Mouse (Mus musculus) limb, embryonic 11.5 days (tissue): ENCODE results near the gene Tmem184b. TPM values are rescaled to one million over a fixed set of nuclear protein-coding genes. Genes with fewer than 3 reads are reported as not detected.

Experiments
- ATAC-seq: fragments of 200-750 bp; cut with Nextera tagmentation; 2 replicates; pipeline ENCODE4 v1.8.0; 2017; ENCODE audit warnings: low read depth; ENCODE audit not compliant: insufficient number of reproducible peaks, low FRiP score, low TSS enrichment
- DNase-seq: peaks from one replicate; pipeline ENCODE4 v3.0.0-alpha.2; 2015; ENCODE audit warnings: low spot score
- H3K27ac ChIP-seq: fragments of 300-500 bp; sonication (generic); replicated peaks from 2 replicates; pipeline ENCODE4 v1.5.1; 2014; ENCODE audit warnings: low read depth, mild to moderate bottlenecking, low read length
- H3K27me3 ChIP-seq: fragments of 300-500 bp; sonication (generic); 2 replicates; pipeline ENCODE4 v1.6.1; 2014; ENCODE audit warnings: mild to moderate bottlenecking, low read length, mixed read lengths; ENCODE audit not compliant: control insufficient read depth, insufficient read depth
- H3K36me3 ChIP-seq: fragments of 300-500 bp; sonication (generic); 2 replicates; pipeline ENCODE4 v1.6.1; 2014; ENCODE audit warnings: mild to moderate bottlenecking, low read length, moderate library complexity, mixed read lengths; ENCODE audit not compliant: control insufficient read depth, insufficient read depth
- H3K4me1 ChIP-seq: fragments of 300-500 bp; sonication (generic); 2 replicates; pipeline ENCODE4 v1.6.1; 2014; ENCODE audit warnings: low read length, mixed read lengths; ENCODE audit not compliant: control insufficient read depth, insufficient read depth
- H3K4me2 ChIP-seq: fragments of 300-500 bp; sonication (generic); 2 replicates; pipeline ENCODE4 v1.6.1; 2014; ENCODE audit warnings: low read depth, mild to moderate bottlenecking, moderate library complexity; ENCODE audit not compliant: severe bottlenecking
- H3K4me3 ChIP-seq: fragments of 300-500 bp; sonication (generic); 2 replicates; pipeline ENCODE4 v1.5.1; 2014; ENCODE audit warnings: low read depth, low read length
- H3K9ac ChIP-seq: fragments of 300-500 bp; sonication (generic); 2 replicates; pipeline ENCODE4 v1.6.1; 2014; ENCODE audit warnings: mild to moderate bottlenecking, low read length
- H3K9me3 ChIP-seq: fragments of 300-500 bp; sonication (generic); 2 replicates; pipeline ENCODE4 v1.6.1; 2016; ENCODE audit warnings: low read length; ENCODE audit not compliant: control insufficient read depth
- WGBS: fragments of 180-500 bp; shearing (Covaris S2); extraction: QIAGEN DNeasy Blood & Tissue Kit; methylation state at CpG from one replicate; pipeline ENCODE4 v1.1.7; 2014; 5-methylcytosine and 5-hydroxymethylcytosine counted together
- microRNA counts: library from miRNA; unstranded; fragments of <30 nt; microRNA quantifications from one replicate; lab custom pipeline; 2016
- microRNA-seq: library from miRNA; unstranded; fragments of <30 nt; microRNA quantifications from one replicate; pipeline ENCODE4, GENCODE M21; 2016
- polyA plus RNA-seq: library from polyadenylated mRNA; unstranded; fragments of >200 nt; fragmentation: Nextera tagmentation; extraction: Ambion mirVana; gene quantifications from 2 replicates; pipeline ENCODE4 v1.2.1, GENCODE M21; 2014

The Tmem184b gene
- polyA plus RNA-seq, 1 experiment from 2014 or later = 50.4 TPM

GRCm38 (mm10) chr15:79322281-79322990 lies 80.9 kb downstream of the Tmem184b start:
- Histone ChIP-seq H3K27ac (no peak overlapping the region), H3K4me1 (peaks cover 14% of the 10 kb centered on the region), H3K4me2 (no peak overlapping the region), H3K9ac (no peak overlapping the region), H3K4me3 (no peak overlapping the region), H3K36me3 (no peaks in the 10 kb centered on the region), H3K9me3 (no peaks in the 10 kb centered on the region), H3K27me3 (no peaks in the 10 kb centered on the region)
- DNase-seq = no peak
- ATAC-seq = no peak
- 75% methylated on average over 11 of the region's 11 CpGs for WGBS

- no peak overlapping the region for H3K4me2 ChIP-seq
- WGBS = 76% methylated on average over 5 of the region's 5 CpGs
- peaks cover 11% of the 10 kb centered on the region; the same call in 1 of the 2 replicates for H3K4me1 ChIP-seq
- no peaks in the 10 kb centered on the region for H3K9me3 ChIP-seq
- no peaks in the 10 kb centered on the region for H3K36me3 ChIP-seq
- ATAC-seq = no peak
- no peak overlapping the region for H3K9ac ChIP-seq
- H3K4me3 ChIP-seq = no peak overlapping the region
- no peaks in the 10 kb centered on the region for H3K27me3 ChIP-seq
- no peak for DNase-seq
- no peak overlapping the region for H3K27ac ChIP-seq
Measured at GRCm38 (mm10) chr15:79321733-79322190, 81.6 kb downstream of the Tmem184b start.

GRCm38 (mm10) chr15:79313848-79314369 lies 89.5 kb downstream of the Tmem184b start:
- no peaks in the 10 kb centered on the region for H3K27me3 ChIP-seq
- no peak overlapping the region for H3K27ac ChIP-seq
- no peak overlapping the region for H3K4me3 ChIP-seq
- no peaks in the 10 kb centered on the region for H3K9me3 ChIP-seq
- DNase-seq (no peak), ATAC-seq (no peak)
- no peak overlapping the region for H3K4me2 ChIP-seq
- H3K4me1 ChIP-seq = no peaks in the 10 kb centered on the region
- 85% methylated on average over 8 of the region's 8 CpGs for WGBS
- peaks cover 4% of the 10 kb centered on the region; the same call in 1 of the 2 replicates for H3K36me3 ChIP-seq
- H3K9ac ChIP-seq = no peak overlapping the region

MicroRNAs within 50 kb of the gene (microRNA counts, 519-probe panel; counts per million panel counts)
- not detected for microRNA mmu-miR-1943 (lab: Ali Mortazavi, UCI)

Small RNA genes within 50 kb of the gene (microRNA-seq; reads per million reads assigned to microRNA genes)
- gene Mir1943 = 2.7 reads per million

Other genes with a start within 250 kb of the Tmem184b start
- 3.5 and 3.9 TPM in 2 replicates for gene Sox10, start 238.3 kb downstream of the Tmem184b start, polyA plus RNA-seq
- gene Pick1, start 174.4 kb downstream of the Tmem184b start, polyA plus RNA-seq = 23.6 and 25.0 TPM in 2 replicates
- gene Gm49486, start 174.2 kb downstream of the Tmem184b start, polyA plus RNA-seq = 0.43 and 0.47 TPM in 2 replicates
- not detected in 2 replicates for gene Slc16a8, start 148.8 kb downstream of the Tmem184b start, polyA plus RNA-seq
- gene Baiap2l2, start 118.0 kb downstream of the Tmem184b start, polyA plus RNA-seq = 0.88 and 3.3 TPM in 2 replicates
- 10.8 and 11.3 TPM in 2 replicates for gene Pla2g6, start 75.2 kb downstream of the Tmem184b start, polyA plus RNA-seq
- gene Maff, start 56.9 kb downstream of the Tmem184b start, polyA plus RNA-seq = 2.2 and 2.6 TPM in 2 replicates
- 149 and 156 TPM in 2 replicates for gene Csnk1e, start 52.0 kb upstream of the Tmem184b start, polyA plus RNA-seq
- not detected in 2 replicates for gene Kcnj4, start 101.7 kb upstream of the Tmem184b start, polyA plus RNA-seq
- 11.4 and 12.8 TPM in 2 replicates for gene Kdelr3, start 112.8 kb upstream of the Tmem184b start, polyA plus RNA-seq
- 89.7 and 96.5 TPM in 2 replicates for gene Ddx17, start 143.2 kb upstream of the Tmem184b start, polyA plus RNA-seq
- gene Dmc1, start 201.5 kb upstream of the Tmem184b start, polyA plus RNA-seq = 1.2 and 1.8 TPM in 2 replicates